Comparison of ENCODE assay signal across 7 mouse cellular contexts in the genomic region with DNA sequence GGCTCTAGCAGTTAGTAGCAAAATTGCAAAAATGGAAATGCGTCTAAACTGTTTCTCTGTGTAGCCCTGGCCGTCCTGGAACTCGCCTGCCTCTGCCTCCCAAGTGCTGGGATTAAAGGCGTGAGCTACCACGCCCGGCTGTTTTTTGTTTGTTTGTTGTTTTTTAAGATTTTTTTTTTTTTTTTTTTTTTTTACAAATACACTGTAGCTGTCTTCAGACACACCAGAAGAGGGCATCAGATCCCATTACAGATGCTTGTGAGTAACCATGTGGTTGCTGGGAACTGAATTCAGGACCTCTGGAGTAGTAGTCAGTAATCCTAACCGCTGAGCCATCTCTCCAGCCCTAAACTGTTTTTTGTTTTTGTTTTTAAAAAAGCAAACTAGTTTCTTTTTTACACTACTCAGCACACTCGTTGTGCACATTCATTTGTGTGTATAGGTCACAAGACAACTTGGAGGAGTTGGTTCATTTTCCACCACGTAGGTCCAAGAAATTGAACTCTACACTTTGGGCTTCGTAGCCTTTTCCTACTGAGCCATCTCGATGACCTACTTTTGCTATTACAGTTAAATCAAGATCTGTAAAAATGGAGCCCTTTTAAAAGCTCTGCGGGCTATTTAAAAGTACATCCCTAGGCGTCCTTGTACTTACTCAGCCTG. TPM values are rescaled to one million over a fixed set of nuclear protein-coding genes. Genes with fewer than 3 reads are reported as not detected.
DNase-seq lines count a peak whose midpoint lies in the region; ATAC-seq lines count a peak whose summit lies in the region.

No protein-coding gene starts in this region.

- no peaks in the 10 kb centered on the region for H3K9me3 ChIP-seq in forebrain, embryonic 11.5 days (ENCODE audit: control insufficient read depth, low read length)
- no peaks in the 10 kb centered on the region for H3K9me3 ChIP-seq in limb, embryonic 12.5 days
- no peaks in the 10 kb centered on the region for H3K9me3 ChIP-seq in stomach, embryonic 16.5 days (replicated peaks; ENCODE audit: control insufficient read depth, low read length)

- WGBS in forebrain, embryonic 11.5 days: 83% methylated on average over 13 of the region's 13 CpGs
- WGBS in limb, embryonic 12.5 days: 77% methylated on average over 13 of the region's 13 CpGs
- 73% methylated on average over 13 of the region's 13 CpGs for WGBS in stomach, embryonic 16.5 days

- H3K9ac ChIP-seq in forebrain, embryonic 11.5 days (ENCODE audit: low read length): peak overlapping the region; percentile 77; the same call in 1 of the 2 replicates
- peak overlapping the region; percentile 82 for H3K9ac ChIP-seq in limb, embryonic 12.5 days (replicated peaks)
- H3K9ac ChIP-seq in stomach, embryonic 16.5 days (ENCODE audit: low read length): peak overlapping the region; percentile 82

- no peak for ATAC-seq in forebrain, embryonic 11.5 days (replicated peaks; ENCODE audit: low FRiP score)
- no peak for ATAC-seq in limb, embryonic 12.5 days (ENCODE audit: insufficient number of reproducible peaks, insufficient read depth, low FRiP score, low TSS enrichment, low read depth)
- ATAC-seq in stomach, embryonic 16.5 days (ENCODE audit: insufficient read depth, low FRiP score): no peak
- no peak for ATAC-seq in activated CD4-positive, CD25-positive, alpha-beta regulatory T cell, adult 4 months

- DNase-seq in retina, embryonic 14.5 days (ENCODE audit: low spot score): peak; percentile 22
- no peak for DNase-seq in retina, postnatal 1 day
- DNase-seq in forebrain, embryonic 11.5 days (ENCODE audit: low spot score): no peak
- no peak for DNase-seq in gastrocnemius, postnatal 14 days

- intact Hi-C loops in gastrocnemius, postnatal 14 days (cut with DNase I; ENCODE audit: low total_unique reads): no loop called here

- peak overlapping the region; percentile 73; the same call in 1 of the 2 replicates for H3K27ac ChIP-seq in forebrain, embryonic 11.5 days (ENCODE audit: low read depth, low read length)
- peak overlapping the region; percentile 93 for H3K27ac ChIP-seq in limb, embryonic 12.5 days
- peak overlapping the region; percentile 95 for H3K27ac ChIP-seq in stomach, embryonic 16.5 days (ENCODE audit: low read length)

- H3K4me3 ChIP-seq in forebrain, embryonic 11.5 days (ENCODE audit: low read depth, low read length): peak overlapping the region; percentile 74
- peak overlapping the region; percentile 71 for H3K4me3 ChIP-seq in limb, embryonic 12.5 days (replicated peaks)
- H3K4me3 ChIP-seq in stomach, embryonic 16.5 days (replicated peaks; ENCODE audit: low read length): peak overlapping the region; percentile 63

- H3K4me2 ChIP-seq in forebrain, embryonic 11.5 days (ENCODE audit: low read depth, low read length, severe bottlenecking): peak overlapping the region; percentile 57
- H3K4me2 ChIP-seq in limb, embryonic 12.5 days: peak overlapping the region; percentile 65
- peak overlapping the region; percentile 72 for H3K4me2 ChIP-seq in stomach, embryonic 16.5 days (ENCODE audit: low read depth, low read length)

- no peaks in the 10 kb centered on the region for H3K27me3 ChIP-seq in forebrain, embryonic 11.5 days (ENCODE audit: control insufficient read depth, insufficient read depth, low read length)
- no peaks in the 10 kb centered on the region for H3K27me3 ChIP-seq in limb, embryonic 12.5 days
- H3K27me3 ChIP-seq in stomach, embryonic 16.5 days (ENCODE audit: control insufficient read depth, insufficient read depth, low read length): no peaks in the 10 kb centered on the region

- H3K36me3 ChIP-seq in forebrain, embryonic 11.5 days (ENCODE audit: control insufficient read depth, insufficient read depth, low read length): no peaks in the 10 kb centered on the region
- H3K36me3 ChIP-seq in limb, embryonic 12.5 days: no peaks in the 10 kb centered on the region; the same call in 1 of the 2 replicates
- no peaks in the 10 kb centered on the region for H3K36me3 ChIP-seq in stomach, embryonic 16.5 days (ENCODE audit: control insufficient read depth, insufficient read depth, low read length)

- peaks cover 10% of the 10 kb centered on the region; the same call in 1 of the 2 replicates for H3K4me1 ChIP-seq in forebrain, embryonic 11.5 days (replicated peaks; ENCODE audit: control insufficient read depth, insufficient read depth, low read length)
- peaks cover 33% of the 10 kb centered on the region for H3K4me1 ChIP-seq in limb, embryonic 12.5 days (replicated peaks)
- peaks cover 29% of the 10 kb centered on the region for H3K4me1 ChIP-seq in stomach, embryonic 16.5 days (ENCODE audit: control insufficient read depth, insufficient read depth, low read length)

RNA-seq across cellular contexts. Expression of gene Cdkl3, which starts 1.0 kb away (rescaled TPM):
- polyA plus RNA-seq in forebrain, embryonic 11.5 days (2014; fragmentation: Nextera tagmentation; extraction: Ambion mirVana): 13.2 and 13.6 TPM in 2 replicates
- 13.4 and 15.8 TPM in 2 replicates for polyA plus RNA-seq in limb, embryonic 12.5 days (2016; fragmentation: Nextera tagmentation; extraction: Ambion mirVana)
- polyA plus RNA-seq in stomach, embryonic 16.5 days (2015; fragmentation: Nextera tagmentation; extraction: Ambion mirVana): 5.2 and 6.7 TPM in 2 replicates
- 1 to 10 TPM; 3.1 to 4.0 TPM for polyA plus RNA-seq in activated CD4-positive, CD25-positive, alpha-beta regulatory T cell, adult 4 months (2017; shearing (Covaris generic))
- 1 to 10 TPM; 2.8 to 4.2 TPM for total RNA-seq in gastrocnemius, postnatal 14 days (2021)

RNA-seq across cellular contexts. Expression of gene Ube2b, which starts 2.4 kb away (rescaled TPM):
- polyA plus RNA-seq in forebrain, embryonic 11.5 days (2014; fragmentation: Nextera tagmentation; extraction: Ambion mirVana): 163 and 177 TPM in 2 replicates
- polyA plus RNA-seq in limb, embryonic 12.5 days (2016; fragmentation: Nextera tagmentation; extraction: Ambion mirVana): 244 and 267 TPM in 2 replicates
- 192 and 223 TPM in 2 replicates for polyA plus RNA-seq in stomach, embryonic 16.5 days (2015; fragmentation: Nextera tagmentation; extraction: Ambion mirVana)
- 100 to 1,000 TPM; 141 to 220 TPM for polyA plus RNA-seq in activated CD4-positive, CD25-positive, alpha-beta regulatory T cell, adult 4 months (2017; shearing (Covaris generic))
- total RNA-seq in gastrocnemius, postnatal 14 days (2021): 100 to 1,000 TPM; 248 to 274 TPM

RNA-seq across cellular contexts. Expression of gene Cdkn2aipnl, which starts 35.5 kb away (rescaled TPM):
- polyA plus RNA-seq in forebrain, embryonic 11.5 days (2014; fragmentation: Nextera tagmentation; extraction: Ambion mirVana): 130 and 142 TPM in 2 replicates
- polyA plus RNA-seq in limb, embryonic 12.5 days (2016; fragmentation: Nextera tagmentation; extraction: Ambion mirVana): 107 and 109 TPM in 2 replicates
- polyA plus RNA-seq in stomach, embryonic 16.5 days (2015; fragmentation: Nextera tagmentation; extraction: Ambion mirVana): 81.2 and 82.5 TPM in 2 replicates
- 10 to 100 TPM; 80.8 to 84.4 TPM for polyA plus RNA-seq in activated CD4-positive, CD25-positive, alpha-beta regulatory T cell, adult 4 months (2017; shearing (Covaris generic))
- total RNA-seq in gastrocnemius, postnatal 14 days (2021): 10 to 100 TPM; 14.8 to 16.2 TPM
